Mouse (Mus musculus) spleen, adult 2 months (tissue): ENCODE measurements around the gene Zfp668.

Experiments used
- CTCF ChIP-seq: fragments of 200-500 bp; IDR thresholded peaks from 2 replicates; pipeline ENCODE4 v1.5.1; 2011; ENCODE audit warnings: mild to moderate bottlenecking, inconsistent platforms; ENCODE audit not compliant: insufficient read depth, insufficient read length, insufficient replicate concordance; ENCODE audit errors: extremely low read depth
- POLR2A ChIP-seq: fragments of 200-500 bp; IDR thresholded peaks from 2 replicates; pipeline ENCODE4 v1.6.1; 2011; ENCODE audit warnings: low read depth, low read length, inconsistent platforms

- TF ChIP-seq CTCF (no peak), POLR2A (no peak)
Observed at GRCm38 (mm10) chr7:127837473-127837872, 39.2 kb downstream of the Zfp668 start.
